Mouse (Mus musculus) retina, postnatal 7 days (tissue): ENCODE results near the gene Wdr78.

Experiments used
- DNase-seq: peaks from one replicate; pipeline ENCODE4 v3.0.0-alpha.2; 2012; ENCODE audit warnings: low read depth, low spot score

Wdr78 gene

DNA sequence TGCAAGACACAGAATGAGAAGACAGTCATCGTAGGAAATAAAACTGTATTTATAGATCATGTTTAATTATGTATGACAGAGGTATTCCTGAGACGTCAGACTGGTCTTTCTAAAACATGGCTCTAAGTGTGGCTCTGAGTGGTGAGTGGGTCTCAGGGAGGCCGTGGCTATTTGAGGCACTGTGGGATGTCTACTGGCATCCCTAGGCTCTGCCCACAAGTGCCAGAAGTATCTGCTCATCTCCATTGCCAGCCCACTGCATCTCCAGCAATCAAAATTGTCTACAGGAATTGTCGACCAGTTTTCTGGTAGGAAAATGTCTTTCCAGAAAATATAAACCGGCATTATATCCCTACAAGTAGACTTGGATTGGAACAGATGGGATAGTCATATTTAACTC lies 57.4 kb downstream of the Wdr78 start:
- DNase-seq, result no peak

DNA sequence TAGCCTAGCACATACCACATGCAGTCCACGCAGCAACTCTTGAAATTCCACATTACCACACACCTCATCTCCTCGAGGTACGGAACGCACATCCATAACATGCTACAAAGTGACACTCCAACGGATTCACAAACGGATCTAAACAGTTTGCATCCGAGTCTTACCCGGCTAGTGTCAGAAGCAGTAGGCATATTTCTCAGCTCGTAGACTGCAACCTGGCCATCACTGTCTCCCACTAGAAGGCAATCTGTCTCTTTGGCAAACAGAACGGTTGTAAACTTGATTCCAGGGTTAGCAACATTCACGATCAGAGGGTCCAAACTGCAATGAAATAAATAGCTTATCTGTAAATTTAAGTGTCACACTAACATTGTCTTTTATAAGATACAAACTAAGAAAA lies 66.3 kb downstream of the Wdr78 start:
- DNase-seq, result no peak

DNA sequence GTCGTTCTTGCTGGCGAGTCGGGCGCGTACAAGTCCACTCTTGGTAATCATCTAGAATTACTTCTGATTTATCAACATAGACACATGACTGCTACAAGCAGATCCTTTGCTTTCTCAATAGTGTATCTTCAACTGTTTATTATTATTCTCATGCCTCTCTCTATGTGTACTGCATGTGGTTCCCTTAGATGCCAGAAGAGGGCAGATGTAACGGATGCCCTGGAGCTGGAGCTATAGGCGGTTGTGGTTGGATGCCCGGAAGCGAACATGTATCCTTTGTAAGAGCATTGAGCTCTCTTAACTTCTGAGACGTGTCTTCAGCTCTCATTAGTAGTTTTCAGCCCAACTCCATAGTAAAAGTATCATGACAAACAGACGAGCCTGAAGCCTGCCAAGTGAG lies 71.4 kb downstream of the Wdr78 start:
- no peak for DNase-seq

DNA sequence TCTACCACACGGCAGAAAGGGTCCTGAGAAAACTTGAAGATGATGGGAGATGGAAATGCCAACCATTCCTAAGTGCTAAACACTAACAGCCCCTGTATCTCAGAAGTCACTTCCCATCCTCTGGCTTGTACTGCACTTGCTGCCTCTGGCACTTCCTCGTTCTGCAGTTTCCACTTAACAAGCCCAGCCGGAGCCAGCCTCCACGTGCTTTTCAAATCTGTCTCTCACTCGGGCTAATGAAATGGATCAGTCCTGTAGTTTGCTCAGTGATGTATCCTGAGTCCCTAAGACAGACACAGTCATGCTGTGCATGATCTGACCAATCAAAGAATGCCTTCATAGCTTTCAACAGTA lies 74.5 kb downstream of the Wdr78 start:
- DNase-seq, result no peak

DNA sequence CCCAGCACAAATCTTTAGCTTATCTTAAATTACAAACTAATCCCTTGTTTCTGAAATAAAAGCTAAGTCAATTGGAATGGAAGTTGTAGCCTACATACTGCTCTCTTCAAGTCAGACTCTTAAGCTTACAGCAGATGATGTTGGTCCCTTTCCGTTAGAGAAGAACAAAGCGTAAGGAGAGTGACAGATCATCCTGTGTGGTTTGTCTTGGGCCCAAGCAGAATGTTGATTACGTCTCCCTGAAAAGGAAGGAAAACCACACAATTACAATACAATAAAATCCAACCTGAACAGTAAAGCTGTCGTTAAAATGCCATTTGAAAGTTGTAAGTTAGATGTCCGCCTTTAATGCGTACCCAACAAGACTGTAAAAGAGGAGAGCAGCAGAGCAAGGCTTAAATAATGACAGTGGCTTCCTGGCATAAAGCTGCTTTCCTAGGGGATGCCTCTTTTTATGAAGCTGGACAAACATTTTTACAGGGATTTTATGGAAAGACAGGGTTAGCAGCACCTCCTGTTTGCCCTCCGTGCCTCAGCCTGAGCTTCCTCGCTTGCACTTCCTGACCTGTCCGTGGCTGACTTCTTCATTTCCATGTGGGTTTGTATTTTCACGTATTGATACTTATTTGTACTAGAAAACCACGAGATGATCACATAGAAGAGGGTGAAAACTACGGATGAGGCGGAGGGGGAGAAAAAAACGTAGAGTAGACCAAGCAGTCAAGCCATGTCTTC lies 75.1 kb downstream of the Wdr78 start:
- no peak for DNase-seq

DNA sequence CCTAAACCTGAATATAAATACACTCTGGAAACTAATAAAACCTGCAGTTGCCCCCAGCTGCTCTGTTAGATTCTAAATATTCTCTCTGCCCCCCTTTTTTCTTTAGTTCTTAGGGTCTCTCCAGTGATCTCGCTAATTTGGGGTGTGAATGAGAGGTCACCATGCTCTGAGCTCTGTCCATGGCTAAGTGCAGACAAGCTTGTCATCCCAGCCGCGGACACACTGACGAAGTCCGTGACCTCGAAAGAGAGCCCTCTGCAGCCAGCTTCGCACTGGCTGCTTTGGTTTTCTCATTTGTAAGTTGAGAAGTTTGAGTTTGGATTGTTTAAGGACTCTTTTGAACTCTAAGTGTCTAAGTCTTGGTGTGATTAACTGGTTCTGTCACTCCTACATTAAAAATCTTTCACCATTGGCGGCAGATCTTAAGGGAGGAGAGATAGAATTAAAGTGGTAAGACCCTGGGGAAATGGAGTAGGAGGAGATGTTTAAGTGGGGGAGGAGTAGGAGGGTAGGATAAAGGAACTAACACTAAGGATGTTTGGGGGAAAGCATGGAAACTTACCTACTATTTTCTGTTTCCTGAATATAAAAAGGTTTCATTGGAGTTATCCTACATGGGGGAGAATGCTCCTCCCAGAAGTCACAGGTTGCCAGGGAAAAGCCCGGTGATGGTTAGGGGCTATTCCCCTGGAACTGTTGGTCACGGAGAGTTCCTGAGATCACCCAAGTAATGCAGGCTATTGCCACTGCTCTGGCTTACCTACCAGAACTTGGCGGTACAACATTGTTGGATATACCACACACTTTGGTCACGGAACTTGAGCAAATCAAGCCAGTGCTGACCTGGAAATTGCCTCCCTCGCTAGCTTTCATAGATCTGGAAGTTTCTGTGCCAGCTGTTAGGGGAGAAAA lies 85.9 kb downstream of the Wdr78 start:
- DNase-seq, result no peak

DNA sequence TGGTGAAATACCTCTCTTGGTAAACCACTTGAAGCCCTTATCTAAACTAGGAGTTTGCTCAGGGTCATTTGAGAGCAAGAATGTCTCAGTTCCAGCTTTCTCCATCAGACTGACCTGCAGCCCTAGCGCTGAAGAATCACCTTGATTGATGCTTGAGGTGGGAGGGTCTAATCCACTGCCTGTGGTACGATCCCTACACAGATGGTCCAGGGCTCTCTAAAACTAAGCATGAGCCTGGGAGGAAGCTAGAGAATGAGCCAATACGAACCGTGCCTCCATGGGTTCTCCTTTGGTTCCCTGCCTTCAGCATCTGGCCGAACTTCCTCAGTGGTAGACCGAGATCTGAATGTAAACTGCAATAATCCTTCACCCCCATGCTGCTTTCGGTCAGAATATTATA lies 86.6 kb downstream of the Wdr78 start:
- DNase-seq, result no peak

DNA sequence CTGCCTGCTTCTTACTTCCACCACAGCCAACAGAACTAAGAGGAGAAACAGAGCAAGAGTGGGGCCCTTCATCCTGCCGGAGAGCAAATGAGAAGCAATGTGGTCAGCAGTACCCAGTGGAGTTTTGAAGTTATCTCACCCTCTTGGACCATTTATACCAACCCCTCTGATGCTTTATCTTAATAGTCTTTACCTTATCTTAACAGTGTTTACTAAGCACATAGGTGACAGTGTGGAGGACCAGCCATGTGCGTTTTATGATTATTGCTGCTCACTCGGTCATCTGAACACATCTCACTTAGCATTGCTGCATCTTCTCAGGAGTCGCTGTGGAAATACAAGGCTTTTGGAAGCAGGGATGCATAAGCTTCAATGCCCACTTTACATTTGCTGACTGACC lies 87.7 kb downstream of the Wdr78 start, which contains the start of gene Insl5:
Insl5 (minus strand) TSS at position 222 of the 400 bp plus-strand sequence.
- DNase-seq, result no peak

DNA sequence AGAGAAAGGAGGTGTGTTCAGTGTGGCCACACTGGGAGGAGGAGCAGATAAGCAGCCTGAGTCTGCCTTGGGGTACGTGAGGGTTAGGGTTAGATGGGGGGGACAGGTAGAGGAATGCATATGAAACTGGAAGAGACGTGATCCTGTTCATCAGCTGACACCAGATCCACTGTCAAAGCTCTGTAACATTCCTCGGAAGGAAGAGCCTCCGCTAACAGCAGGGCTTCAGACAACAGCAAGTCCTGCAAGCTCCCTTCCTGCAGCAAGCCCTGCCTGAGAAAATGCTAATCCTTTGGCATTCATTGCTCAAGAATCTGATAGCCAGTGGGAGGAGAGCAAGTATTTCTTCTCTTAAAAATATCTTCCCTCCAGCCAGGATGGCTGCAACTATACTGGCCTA lies 100.9 kb downstream of the Wdr78 start:
- DNase-seq, result no peak

DNA sequence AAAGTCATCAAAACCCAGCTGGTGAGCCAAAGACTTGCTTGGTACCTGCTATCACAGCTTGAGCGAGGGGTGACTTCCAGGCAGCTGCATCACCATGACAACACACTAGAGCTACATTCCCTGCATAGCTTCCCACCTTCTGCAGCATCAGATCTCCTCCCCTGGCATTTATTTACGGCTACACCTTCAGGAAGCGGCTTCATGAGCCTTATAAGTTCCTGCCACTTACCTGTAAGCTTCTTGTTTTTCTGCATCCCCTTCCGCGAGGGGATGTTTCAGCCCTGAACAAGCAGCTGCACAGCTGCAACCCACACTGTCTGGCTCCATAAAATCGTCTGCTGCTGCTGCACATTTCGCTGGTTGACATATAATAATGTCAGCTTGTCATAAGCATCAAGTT lies 102.5 kb downstream of the Wdr78 start:
- no peak for DNase-seq

DNA sequence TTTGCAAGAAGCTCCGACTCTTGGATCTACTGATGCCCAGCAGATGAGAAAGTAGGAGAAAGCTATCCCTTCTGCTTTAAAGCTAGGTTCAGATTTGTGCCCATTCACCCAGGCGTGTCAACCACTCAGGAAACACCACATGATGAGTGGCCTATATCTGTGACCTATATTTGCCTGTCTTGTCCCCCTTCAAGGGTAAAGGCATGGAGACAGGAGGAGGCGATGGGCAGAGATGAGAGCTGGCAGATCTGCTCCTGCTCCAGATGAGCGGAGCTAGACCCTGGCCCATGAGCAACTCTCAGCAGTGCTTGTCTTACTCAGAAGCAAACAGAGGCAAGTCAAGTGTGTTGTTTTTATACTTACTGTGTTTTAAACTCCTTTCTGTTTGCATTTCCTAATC lies 103.6 kb downstream of the Wdr78 start:
- DNase-seq, result no peak

DNA sequence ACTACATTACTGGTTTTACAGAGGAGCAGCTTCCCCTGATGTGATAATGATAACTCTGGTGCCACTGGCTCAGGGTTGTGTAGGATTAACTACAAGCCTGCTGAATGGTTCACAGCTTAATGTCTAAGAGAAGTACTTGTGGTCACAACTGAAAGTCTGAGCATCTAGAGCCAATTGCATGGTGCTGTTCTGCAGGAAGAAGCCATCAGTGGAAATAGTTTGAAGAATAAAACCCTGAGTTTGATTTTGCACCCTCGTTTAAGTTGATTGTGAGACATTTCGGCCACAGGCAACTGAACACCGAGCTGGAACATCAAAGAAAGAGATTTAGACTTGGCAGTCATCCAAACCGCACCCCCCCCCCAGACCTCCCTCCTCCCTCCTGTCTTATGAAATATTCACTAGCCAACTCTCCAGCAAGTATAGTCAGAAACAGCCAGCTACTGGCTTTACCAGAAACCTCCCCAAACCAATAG lies 107.4 kb downstream of the Wdr78 start:
- DNase-seq, result peak; percentile 29

DNA sequence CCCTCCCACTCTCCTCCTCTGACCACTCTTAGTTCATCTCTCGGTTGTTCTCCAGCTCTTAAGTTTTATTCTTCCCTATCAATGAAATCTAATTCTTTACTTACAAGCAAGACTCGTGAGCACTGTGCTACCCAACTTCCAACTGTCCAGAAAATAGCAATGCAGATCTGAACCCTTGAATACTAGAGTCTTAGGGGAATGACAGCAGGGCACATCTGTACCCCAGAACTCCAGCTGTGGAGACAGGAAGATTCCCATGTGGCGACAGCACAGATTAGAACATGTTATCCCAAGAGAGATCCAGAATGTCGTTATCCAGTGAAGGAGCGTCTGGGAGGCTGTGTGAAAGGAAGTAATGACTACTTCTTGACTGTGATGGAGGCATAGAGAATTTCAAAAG lies 108.1 kb downstream of the Wdr78 start:
- no peak for DNase-seq

DNA sequence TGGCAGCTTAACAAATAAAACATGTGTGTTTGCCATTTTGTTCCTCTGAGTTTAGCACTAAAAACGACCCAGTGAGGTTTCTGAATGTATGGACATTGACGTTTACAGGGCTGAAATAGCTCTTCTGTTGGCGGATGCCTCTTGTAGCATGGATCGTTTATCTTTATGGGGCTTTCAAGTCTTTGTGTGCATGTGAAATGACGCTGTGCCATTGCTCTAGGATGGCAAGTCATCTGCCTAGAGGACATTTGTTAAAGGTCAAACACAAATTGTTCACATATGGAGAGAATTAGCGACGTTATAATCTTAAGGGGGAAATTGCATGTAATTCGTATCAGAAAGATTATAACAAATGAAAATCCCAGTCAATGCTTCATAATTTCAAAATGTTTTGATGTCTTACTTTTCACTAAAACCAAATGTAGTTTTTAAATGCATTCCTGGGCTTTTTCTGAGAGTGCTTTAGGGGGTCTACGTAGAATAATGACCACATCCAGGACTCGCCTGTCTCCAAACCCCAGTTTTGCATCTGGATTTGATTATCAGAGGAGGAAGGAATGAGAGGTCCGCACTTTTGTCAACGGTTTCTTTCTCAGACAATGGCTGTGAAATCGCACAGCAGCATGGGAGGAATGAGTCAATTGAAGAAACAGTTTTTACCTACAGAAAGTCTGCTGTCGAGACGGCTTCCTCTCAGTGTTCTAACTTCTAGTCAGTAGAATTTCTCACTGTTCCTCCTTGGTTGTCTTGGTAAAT lies 109.0 kb downstream of the Wdr78 start:
- DNase-seq, result no peak

DNA sequence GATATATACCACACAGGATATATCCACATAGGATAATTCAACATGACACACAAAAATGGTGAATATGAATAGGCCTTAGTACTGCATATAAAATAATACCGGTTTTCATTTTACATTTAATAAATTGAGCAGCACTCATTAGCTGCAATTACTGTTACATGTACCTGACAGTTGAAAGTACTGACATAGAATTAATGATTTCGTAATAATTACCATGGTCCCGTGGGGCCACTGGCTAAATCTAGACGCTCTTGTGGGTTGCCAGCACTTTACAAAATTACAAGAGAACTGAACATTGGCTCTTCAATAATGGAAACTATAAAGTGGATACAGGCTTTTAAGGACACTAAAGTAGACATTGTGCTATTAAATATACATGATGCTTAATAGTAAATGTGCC lies 109.7 kb downstream of the Wdr78 start:
- DNase-seq, result no peak

DNA sequence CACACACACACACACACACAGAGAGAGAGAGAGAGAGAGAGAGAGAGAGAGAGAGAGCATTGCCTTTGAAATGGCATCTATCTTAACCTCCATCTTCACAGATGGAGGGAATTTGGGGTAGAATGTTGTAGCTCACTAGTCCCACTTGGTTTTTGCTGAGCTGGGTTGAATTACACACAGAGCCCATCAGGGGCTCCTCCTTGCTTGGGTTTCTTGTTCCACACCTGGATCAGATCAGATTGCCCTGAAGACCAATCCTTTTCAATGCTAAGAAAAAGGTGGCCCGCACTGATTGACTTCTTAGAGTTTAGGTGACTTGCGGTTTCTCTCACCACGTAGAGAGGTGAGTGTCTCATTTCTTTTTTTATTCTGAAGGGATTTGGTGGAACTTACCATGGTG lies 122.7 kb downstream of the Wdr78 start:
- DNase-seq, result no peak

DNA sequence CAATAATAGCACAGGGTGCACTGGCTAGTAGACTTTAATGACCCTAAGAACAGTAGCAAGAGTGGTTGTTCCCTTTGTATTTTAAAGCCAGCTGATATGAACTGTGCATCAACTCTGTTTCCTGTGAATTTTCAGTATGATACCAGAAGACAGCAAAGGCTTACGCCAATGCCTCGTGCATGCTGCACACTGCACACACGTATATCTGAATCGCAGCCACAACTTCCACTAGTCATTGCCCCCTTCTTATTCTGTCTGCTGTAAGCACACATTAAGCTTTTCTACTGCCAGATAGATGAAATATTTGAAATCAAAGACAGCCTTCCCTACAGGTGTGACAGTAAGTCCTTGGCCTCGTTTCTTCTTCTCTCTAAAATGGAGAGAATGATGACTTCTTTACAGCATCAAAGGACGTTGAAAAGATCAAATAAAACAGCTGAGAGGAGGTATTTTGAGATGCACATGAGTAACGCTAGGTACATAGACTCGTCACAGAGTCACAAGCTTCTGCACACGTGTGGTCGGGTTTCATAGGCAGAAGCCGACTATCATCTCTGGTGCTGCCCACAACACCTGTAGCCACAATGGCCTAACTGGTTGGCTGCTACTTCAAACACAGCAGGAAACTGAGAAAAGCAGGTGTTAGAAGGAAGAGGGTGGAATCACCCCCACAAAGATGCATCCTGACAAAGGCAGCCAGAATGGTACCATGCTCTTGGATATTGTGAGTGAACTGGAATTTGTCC lies 123.6 kb downstream of the Wdr78 start:
- DNase-seq, result no peak

DNA sequence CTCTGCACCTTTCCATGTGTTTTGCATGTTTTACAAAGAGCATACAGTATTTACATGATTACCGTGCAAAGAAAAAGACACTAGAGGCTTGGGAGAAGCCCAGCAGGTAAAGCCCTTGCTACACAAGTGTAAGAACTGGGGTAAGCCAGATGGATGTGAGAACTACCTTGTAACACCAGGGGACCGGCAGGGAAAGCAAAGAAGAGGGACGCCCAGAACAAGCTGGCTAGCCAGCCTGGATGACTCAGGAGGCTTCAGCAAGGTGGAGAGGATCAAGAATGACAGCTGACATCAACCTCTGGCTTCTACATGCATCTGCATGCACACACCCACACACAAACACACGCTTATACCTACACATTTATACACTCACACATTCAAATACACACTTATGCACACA lies 124.3 kb downstream of the Wdr78 start:
- no peak for DNase-seq

DNA sequence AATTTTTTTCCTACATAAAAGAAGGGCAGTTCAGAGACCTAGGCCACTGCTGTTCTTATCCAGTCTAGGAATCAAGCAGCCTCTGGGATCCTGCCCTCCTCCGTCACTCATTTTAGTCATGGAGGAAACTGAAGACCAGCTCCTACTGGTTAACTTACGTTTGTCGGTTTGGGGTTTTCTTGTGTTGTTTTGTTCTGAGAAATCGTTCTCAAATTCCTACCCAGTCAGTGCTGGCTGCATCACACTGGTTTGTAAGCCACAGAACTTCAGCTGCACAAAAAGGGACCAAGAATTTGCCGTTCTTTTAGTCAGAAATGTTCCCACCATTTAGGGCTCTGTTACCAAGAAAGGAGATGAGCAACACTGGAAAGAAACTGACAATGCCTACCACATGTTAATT lies 125.0 kb downstream of the Wdr78 start:
- no peak for DNase-seq

DNA sequence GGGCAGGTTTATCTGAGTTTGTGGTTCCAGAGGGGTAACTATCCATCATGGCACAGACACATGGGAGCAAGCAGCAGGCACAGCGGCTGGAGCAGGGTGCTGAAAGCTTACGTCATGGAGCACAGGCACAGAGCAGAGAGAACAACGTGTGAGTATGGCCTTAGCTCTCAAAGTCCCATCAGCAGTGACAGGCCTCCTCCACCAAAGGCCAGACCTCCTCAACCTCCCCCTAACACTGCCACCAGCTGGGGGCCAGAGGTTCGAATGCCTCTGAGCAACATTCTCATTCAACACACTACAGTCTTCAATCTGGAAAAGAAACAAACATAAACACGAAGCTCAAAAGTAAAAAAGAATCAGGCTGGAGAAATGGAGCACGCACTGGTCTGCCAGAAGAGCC lies 125.8 kb downstream of the Wdr78 start:
- no peak for DNase-seq
